Mouse (Mus musculus) urinary bladder, postnatal 14 days (tissue): Measurements from ENCODE around the gene Spdye4a.

ENCODE experiments used
- DNase-seq: peaks from one replicate; pipeline ENCODE4 v3.0.0; 2021; ENCODE audit warnings: low spot score

The Spdye4a gene

GRCm38 (mm10) chr5:143226790-143227189, at the start of gene Spdye4a:
Gene Spdye4a (minus strand): TSS chr5:143226890.
- DNase-seq: no peak

GRCm38 (mm10) chr5:143275761-143276160, 49.1 kb upstream of the Spdye4a start:
- DNase-seq: no peak

GRCm38 (mm10) chr5:143272540-143273330, 46.0 kb upstream of the Spdye4a start:
- DNase-seq: peak; percentile 62

- DNase-seq: no peak
Observed at GRCm38 (mm10) chr5:143272108-143272507, 45.4 kb upstream of the Spdye4a start.

- DNase-seq: no peak
Observed at GRCm38 (mm10) chr5:143271642-143272041, 45.0 kb upstream of the Spdye4a start.

GRCm38 (mm10) chr5:143270151-143270519, 43.4 kb upstream of the Spdye4a start:
- DNase-seq: no peak

- DNase-seq: peak; percentile 69
Observed at GRCm38 (mm10) chr5:143269363-143270150, 42.9 kb upstream of the Spdye4a start, which contains the start of gene Zfp316. Gene Zfp316 (minus strand): TSS chr5:143270022.

- no peak for DNase-seq
Observed at GRCm38 (mm10) chr5:143268985-143269362, 42.3 kb upstream of the Spdye4a start.

- DNase-seq: no peak
Observed at GRCm38 (mm10) chr5:143266794-143267193, 40.1 kb upstream of the Spdye4a start.

GRCm38 (mm10) chr5:143265409-143265808, 38.7 kb upstream of the Spdye4a start:
- DNase-seq: no peak

GRCm38 (mm10) chr5:143264689-143265088, 38.0 kb upstream of the Spdye4a start:
- peak; percentile 25 for DNase-seq

GRCm38 (mm10) chr5:143261636-143262035, 34.9 kb upstream of the Spdye4a start:
- DNase-seq: no peak

- no peak for DNase-seq
Observed at GRCm38 (mm10) chr5:143255802-143256201, 29.1 kb upstream of the Spdye4a start.

- no peak for DNase-seq
Observed at GRCm38 (mm10) chr5:143255131-143255519, 28.4 kb upstream of the Spdye4a start.

GRCm38 (mm10) chr5:143254487-143255130, 27.9 kb upstream of the Spdye4a start:
- DNase-seq: no peak

GRCm38 (mm10) chr5:143253881-143254486, 27.3 kb upstream of the Spdye4a start:
- no peak for DNase-seq

GRCm38 (mm10) chr5:143253186-143253880, 26.6 kb upstream of the Spdye4a start:
- no peak for DNase-seq

GRCm38 (mm10) chr5:143252791-143253185, 26.1 kb upstream of the Spdye4a start:
- DNase-seq: no peak

GRCm38 (mm10) chr5:143252039-143252438, 25.3 kb upstream of the Spdye4a start:
- DNase-seq: no peak

- DNase-seq: no peak
Observed at GRCm38 (mm10) chr5:143244926-143245325, 18.2 kb upstream of the Spdye4a start.

- DNase-seq: no peak
Observed at GRCm38 (mm10) chr5:143236036-143236435, 9.3 kb upstream of the Spdye4a start.
